Mouse (Mus musculus) adrenal gland, adult (tissue): ENCODE data around the gene H2-Aa.
"Not testable (repeated sequence)": the region's sequence is repeated elsewhere in the genome, so short reads cannot be mapped to it uniquely, and the experiment has no call there.

ENCODE experiments used
- DNase-seq, 2 experiments: peaks; one replicate each; pipeline ENCODE4 v3.0.0; 2022 to 2023; ENCODE audit warnings: low spot score in 1 of 2; ENCODE audit not compliant: inconsistent age in 2 of 2

H2-Aa gene

DNA sequence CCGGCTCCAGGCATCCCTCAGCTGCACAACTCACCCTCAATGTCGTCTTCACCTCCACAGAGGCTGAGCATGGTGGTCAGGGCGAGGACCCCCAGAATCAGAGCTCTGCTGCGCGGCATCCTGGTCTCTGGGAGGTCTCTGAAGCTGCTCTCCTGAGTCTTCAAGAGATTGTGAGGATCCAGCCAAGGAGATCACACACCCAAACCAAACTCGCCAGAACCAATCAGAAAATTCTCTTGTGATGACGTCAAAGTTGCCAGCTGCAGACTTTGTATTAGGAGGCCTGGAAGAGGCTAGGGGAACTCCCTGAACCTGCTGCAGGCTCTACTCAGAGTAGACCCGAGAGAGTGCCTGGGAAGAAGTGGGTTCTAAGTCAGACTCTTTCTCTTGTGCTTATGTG lies at the start of gene H2-Aa:
Gene H2-Aa (minus strand): TSS at position 176 of the 400 bp plus-strand sequence.
- peak; percentile 87 to 97 for DNase-seq

DNA sequence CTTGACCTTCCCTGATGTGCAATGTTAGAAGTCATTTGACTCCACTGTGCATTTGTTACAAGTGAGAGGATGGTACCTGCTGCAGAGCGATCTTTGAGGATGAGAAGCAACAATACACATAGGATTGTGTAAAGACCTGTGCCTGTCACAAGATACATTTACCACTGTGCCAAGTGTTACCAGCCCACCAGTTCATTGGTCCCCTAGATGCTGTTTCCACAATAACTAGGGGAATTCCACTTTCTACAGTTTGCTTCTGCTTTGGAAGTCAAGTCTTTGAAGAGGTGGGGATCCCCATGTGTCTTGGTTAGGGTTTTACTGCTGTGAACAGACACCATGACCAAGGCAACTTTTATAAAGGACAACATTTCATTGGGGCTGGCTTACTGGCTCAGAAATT lies 43.6 kb upstream of the H2-Aa start:
- no peak for DNase-seq

DNA sequence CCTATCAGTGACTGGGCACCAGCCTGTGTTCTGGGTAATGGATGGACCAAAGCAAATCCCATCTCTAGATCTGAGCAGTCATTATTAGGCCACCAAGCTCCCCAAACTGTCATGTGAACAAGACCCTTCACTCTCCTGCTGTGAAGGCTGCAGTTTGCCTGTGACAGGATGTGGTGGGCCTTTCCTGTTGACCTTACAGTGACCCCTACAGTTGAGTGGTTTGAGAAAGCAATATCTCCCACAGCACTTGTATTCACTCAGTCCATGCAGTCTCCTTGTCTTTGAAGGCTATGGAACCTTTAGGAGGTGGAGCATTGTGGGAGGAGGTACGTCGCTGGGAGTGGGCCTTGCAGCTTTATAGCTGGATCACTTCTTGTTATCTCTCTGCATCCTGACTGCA lies 42.2 kb upstream of the H2-Aa start:
- DNase-seq: no peak

GRCm38 (mm10) chr17:34326373-34326772 lies 38.8 kb upstream of the H2-Aa start:
- DNase-seq: no peak

GRCm38 (mm10) chr17:34325436-34325835 lies 37.8 kb upstream of the H2-Aa start, which contains the start of gene H2-Eb2:
Gene H2-Eb2 (plus strand): TSS chr17:34325665.
- no peak for DNase-seq

DNA sequence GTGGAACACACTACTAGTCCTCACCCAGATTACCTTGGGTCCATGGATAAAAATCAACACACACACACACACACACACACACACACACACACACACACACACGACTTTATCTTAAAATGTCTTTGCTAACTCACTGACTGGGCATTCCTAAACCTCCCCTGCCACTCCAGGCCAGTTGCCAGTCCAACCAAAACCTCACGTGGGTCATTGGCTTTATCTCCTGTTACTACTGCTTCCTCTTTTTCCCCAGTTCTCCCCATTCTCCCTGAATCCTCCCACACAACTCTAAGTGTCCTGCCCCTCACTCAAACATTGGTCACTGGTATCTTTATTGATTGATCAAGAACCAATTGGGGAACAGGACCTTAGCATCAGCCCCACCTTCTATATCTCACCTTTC lies 29.7 kb upstream of the H2-Aa start:
- DNase-seq: no peak

DNA sequence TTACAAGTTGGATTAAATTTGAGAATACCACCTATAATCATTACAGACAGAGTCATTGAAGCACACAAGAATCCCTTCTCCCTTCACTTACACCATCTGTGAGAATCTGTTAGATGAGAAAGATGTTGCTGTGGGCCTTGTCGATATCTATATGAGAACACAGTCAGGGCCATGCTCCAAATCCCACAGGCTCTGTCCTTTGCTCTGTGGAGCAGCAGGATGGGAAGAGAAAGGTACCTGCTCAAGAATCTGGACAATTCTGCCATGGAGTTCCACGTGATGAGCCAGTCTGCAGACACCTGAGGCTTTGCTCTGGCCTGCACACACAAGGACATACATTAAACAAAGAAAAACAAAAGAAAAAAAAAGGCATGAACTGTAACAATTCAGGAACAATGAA lies 29.1 kb upstream of the H2-Aa start:
- no peak for DNase-seq

- no peak for DNase-seq
These were observed 27.9 kb upstream of the H2-Aa start for GRCm38 (mm10) chr17:34315512-34315911.

DNA sequence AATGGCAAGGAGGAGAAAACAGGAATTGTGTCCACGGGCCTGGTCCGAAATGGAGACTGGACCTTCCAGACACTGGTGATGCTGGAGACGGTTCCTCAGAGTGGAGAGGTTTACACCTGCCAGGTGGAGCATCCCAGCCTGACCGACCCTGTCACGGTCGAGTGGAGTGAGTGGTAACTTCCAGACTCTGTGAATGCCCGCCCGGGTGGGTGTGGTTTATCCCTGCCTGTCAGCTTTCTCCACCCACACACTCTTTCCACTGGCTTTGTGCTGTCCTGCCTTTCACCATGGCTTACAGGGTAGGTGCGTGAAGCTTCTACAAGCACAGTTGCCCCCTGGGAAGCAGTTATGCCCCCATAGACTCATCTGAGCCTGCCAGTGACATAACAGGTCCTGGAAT lies 26.7 kb upstream of the H2-Aa start:
- no peak for DNase-seq

GRCm38 (mm10) chr17:34313393-34313792 lies 25.8 kb upstream of the H2-Aa start:
- DNase-seq: peak; percentile 63 to 92

GRCm38 (mm10) chr17:34312185-34312584 lies 24.6 kb upstream of the H2-Aa start:
- no peak for DNase-seq

GRCm38 (mm10) chr17:34310526-34310925 lies 22.9 kb upstream of the H2-Aa start:
- not testable (repeated sequence) for DNase-seq

DNA sequence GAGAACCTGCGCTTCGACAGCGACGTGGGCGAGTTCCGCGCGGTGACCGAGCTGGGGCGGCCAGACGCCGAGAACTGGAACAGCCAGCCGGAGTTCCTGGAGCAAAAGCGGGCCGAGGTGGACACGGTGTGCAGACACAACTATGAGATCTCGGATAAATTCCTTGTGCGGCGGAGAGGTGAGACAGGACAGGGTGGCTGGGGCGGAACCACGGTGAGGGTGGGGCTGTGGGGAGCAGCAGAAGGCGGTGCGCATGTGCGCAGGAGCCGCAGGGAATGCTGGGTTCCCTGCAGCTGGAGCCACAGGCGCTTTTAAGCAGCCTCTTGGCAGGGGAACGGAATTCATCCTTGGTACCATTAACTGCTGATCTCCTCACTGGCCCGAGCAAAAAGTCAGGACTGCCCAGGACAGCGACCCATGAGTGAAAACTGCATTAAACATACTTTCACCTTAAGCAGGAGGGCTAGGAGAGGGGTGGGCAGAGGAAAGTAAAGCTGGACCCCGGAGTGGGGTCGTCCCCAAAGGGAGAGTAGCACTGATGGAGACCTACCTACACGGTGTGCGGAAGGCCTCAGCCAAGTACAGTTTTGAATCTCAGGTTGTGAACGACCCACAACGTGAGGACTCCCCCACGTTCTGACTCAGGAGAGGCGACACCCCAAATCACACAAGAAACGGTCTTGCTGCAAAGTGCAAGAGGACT lies 22.2 kb upstream of the H2-Aa start:
- DNase-seq: peak; percentile 80 to 90

GRCm38 (mm10) chr17:34309225-34309624 lies 21.6 kb upstream of the H2-Aa start:
- DNase-seq: no peak

- DNase-seq: no peak
These were observed 20.5 kb upstream of the H2-Aa start for GRCm38 (mm10) chr17:34308161-34308560.

DNA sequence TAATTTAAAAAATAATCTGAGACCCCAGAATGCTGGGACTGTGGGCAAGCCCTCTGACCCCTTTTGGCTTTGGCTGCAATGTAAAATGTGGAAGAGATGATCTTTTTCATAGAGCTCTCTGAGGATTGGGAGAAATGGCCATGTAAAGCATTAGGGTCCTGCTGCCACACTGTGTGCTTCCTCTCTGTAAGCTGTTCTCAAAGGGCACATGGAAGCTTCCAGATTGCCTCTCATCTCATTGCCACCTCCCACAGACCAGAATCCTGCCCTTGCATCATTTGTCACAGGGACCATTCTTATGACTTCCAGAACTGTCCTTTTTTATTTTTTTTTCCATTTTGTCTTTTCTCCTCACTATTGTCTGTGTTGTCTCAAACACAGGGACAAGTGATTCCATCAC lies 19.6 kb upstream of the H2-Aa start:
- DNase-seq: no peak

DNA sequence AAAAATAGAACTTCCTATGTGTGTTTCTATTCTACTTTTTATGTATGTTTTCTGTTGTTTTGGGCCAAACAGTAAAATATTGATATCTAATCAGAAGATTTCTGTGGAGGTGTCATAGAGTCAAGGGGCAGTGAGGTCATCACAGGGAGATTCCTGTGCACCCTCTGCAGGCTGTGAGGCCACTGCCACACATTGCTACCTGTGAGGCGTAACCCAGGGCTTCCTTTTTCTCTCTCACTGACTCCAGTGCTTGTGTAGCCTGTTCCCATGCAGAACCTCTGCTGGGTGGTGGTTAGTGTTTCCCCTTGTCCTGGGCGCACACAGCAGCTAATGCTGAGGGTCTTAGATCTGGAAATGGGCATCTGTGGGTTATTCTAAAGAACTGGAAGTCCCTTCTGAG lies 18.8 kb upstream of the H2-Aa start:
- DNase-seq: no peak

DNA sequence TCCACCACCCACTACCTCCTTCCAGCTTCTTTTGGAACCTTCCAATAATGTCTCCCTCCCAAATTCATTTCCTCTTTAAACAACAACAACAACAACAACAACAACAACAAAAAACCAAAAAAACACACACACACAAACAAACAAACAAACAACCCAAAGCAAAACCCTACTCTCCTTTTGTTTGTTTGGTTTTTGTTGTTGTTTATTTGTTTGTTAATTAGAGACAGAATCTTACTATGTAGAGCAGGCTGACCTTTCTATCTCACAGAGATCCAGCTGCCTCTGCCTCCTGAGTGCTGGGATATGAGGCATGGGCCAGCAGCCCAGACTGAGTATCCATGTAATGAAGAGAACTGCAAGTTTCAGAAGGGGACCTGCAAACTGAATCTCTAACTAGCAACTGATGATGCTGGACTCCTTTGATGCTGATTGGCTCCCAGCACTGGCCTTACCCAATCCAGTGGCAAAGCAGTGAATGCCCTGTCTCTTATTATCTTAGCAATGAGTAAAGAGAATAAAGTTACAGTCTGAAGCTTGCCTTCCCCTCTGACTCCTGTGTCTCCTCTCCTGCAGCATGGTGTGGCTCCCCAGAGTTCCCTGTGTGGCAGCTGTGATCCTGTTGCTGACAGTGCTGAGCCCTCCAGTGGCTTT lies 17.9 kb upstream of the H2-Aa start, which contains the start of gene H2-Eb1:
Gene H2-Eb1 (plus strand): TSS at position 488 of the 651 bp plus-strand sequence.
- DNase-seq: peak; percentile 88 to 96

DNA sequence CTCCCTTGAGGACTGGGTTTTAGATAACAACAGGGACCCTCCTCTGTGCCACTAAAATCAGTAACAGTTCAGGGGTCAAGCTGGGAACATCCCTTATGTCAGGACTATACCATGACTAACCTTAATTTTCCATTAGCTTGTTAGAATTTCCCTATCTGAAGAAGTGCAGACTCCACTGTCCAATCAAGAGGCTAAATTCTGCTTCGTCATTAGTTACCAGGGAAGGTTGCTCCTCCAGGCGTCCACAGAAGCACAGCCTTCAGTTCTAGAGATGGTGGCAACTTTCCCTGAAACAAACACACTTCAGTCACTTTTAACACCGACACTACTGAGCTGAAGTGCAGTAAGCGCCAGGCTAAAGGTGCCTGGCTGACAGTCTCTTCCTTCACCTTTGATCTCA lies 17.1 kb upstream of the H2-Aa start:
- peak; percentile 72 to 95 for DNase-seq

- DNase-seq: no peak
These were observed 16.2 kb upstream of the H2-Aa start for GRCm38 (mm10) chr17:34303789-34304188.

GRCm38 (mm10) chr17:34301670-34302190 lies 14.1 kb upstream of the H2-Aa start:
- no peak for DNase-seq
